Mouse (Mus musculus): ENCODE data around the gene Sec61a2.

The Sec61a2 gene

DNA sequence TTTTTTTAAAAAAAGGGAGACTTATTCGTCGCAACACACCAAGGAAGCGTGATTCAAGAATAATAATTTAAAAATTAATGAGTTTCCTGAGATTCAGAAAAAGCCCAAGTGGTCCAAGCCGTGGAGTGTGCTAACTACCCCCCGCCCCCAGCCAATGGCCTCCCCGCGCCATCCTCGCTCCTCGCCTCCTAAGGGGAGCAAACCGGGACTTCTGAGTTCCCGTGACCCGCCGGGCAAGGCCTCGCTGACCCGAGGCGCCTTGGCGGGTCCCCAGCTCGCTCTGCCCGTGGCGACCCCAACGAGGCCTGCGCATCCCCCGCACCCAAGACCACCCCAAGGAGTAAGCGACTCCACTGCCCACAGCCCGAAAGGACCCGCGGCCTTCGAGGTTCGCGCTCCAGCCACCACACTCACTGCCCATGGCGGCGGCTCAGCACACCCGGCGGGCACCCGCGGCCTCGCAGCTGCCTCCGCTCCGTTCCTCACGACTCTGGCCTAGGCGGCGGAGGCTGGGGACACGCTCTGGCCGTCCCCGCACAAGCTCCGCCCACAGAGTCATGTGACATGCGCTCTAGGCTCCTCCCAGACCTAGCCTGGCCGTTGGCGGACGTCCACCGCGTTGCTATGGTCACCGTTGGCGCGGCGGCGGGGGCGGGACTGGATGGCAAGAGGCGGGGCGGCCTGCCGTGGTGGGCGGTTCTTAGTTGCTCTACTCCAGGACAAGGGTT lies at the start of gene Sec61a2:
Sec61a2 (minus strand) TSS at position 590 of the 728 bp plus-strand sequence.
- in situ Hi-C loops (cut with MboI, MseI) = no loop called here

DNA sequence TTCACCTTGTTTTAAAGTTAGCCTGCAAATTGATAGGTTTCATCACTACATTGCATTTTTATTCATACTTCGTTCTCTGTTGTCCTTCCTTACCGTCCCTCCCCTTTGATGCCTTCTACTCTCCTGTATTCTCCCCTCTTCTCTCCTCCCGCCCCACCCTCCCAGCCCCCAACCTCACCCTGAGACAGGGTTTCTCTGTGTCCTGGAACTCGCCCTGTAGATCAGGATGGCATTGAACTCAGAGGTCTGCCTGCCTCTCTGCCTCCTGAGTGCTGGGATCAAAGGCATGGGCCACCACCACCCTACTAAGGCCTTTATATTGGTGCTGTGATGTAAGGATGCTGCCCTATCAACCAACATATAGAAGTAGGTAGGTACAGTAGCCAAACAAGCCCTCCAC lies 47.8 kb upstream of the Sec61a2 start:
- in situ Hi-C loops (cut with MboI, MseI) = no loop called here

DNA sequence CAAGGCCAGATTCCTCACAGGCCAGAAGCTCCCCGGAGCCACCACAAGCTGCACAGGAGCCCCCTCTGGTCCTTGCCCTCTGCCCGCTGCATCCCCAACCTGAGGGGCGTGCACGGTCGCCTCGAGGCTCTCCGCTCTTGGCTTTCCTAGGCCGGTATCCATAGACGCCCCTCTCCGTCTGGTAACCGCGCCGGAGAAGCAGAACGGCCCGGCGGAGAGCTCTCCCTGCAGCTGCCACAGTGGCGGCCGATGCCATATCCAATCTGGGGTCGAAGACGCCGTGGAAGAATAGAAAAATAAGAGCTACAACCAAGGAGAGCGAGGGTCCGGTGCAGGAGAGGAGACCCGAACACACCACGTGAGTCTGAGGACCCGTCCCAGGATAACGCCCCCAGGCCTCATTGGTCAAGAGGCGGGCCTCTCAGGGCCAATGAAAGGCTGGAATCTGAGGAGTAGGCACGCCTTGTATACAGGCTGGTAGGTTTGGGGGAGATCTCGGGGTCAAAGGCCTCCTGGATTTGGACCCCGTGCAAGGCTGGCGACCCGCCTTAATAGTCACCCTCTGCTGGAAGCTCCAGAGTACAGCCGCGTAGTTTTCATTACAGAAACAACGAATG lies 47.3 kb upstream of the Sec61a2 start, which contains the start of gene Dhtkd1:
Dhtkd1 (minus strand) TSS at position 377 of the 617 bp plus-strand sequence.
- in situ Hi-C loops (cut with MboI, MseI) = no loop called here

DNA sequence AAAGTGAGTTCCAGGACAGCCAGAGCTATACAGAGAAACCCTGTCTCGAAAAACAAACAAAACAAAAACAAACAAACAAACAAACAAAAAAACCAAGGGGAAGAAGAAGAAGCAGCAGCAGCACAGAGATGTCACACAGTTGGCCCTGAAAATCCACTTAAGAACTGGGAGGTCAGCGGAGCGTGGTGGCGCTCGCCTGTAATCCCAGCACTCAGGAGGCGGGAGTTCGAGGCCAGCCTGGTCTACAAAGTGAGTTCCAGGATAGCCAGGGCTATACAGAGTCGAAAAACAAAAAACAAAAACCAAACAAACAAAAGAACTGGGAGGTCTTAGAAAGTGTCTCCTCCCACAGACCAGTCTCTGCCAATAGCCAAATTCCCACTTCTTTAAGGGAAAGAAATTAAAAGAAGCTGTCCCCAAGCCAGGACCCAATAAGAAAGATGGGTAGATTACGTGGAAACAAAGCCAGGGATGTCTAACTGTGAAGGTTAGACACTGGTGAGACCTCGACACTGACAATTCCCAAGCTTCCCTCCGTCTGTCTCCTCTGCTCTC lies 46.7 kb upstream of the Sec61a2 start:
- in situ Hi-C loops (cut with MboI, MseI) = no loop called here

DNA sequence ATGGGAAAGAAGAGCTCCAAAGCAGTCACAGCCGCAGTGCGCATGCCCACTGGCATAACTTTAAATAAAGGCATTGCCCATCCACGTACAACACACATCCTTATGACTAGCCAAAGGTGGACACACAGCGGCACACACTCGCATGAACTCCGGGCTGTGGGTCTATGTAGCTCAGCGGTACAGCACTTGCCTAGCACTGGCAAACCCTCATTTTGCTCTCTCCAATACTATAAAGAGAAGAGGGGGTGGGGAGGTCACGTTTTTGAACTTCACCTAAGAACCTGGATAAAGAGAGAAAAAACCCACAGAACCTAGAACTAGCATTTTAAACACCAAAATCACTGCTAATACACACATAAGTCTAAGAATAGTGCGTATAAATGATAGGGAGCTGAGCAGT lies 45.7 kb upstream of the Sec61a2 start:
- in situ Hi-C loops (cut with MboI, MseI) = no loop called here

DNA sequence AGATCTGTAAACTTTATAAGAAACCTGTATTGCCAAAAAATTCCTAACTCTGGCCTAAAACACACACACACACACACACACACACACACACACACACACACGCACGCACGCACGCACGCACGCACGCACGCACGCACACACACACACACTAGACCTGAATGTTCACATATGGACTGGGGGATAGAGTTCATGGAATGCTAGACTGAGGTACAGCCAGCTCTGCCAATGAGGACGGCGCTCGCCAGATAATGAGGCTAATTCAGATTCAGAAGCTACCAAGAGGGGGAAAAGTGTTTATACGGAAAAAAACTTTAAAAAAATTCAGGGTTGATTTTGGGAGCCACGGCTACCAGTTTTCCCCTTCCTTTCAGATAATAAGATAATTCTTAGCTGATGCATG lies 44.7 kb upstream of the Sec61a2 start:
- in situ Hi-C loops (cut with MboI, MseI) = no loop called here

GRCm38 (mm10) chr2:5939319-5939718 lies 44.1 kb upstream of the Sec61a2 start:
- in situ Hi-C loops (cut with MboI, MseI) = no loop called here

GRCm38 (mm10) chr2:5936550-5936949 lies 41.3 kb upstream of the Sec61a2 start:
- in situ Hi-C loops (cut with MboI, MseI) = no loop called here

DNA sequence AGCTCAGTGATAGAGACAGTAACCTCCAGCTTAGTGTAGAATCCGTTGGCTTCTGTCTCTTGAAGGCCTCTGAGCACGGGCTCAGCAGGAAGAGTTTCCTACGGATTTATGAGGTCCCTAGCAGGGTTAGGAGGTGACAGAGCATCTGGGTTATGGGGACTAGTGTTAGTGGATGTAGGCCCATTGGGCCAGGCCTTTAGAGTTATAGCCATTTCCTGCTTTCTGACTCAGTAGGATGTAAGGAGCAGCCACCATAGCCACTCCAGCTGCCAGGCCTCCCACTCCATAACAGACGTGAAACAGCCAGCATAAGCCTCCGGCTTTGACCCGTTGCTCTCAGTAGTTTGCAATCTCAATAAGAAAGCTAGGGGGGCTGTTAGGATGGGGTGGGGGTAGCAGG lies 40.8 kb upstream of the Sec61a2 start:
- in situ Hi-C loops (cut with MboI, MseI) = no loop called here

DNA sequence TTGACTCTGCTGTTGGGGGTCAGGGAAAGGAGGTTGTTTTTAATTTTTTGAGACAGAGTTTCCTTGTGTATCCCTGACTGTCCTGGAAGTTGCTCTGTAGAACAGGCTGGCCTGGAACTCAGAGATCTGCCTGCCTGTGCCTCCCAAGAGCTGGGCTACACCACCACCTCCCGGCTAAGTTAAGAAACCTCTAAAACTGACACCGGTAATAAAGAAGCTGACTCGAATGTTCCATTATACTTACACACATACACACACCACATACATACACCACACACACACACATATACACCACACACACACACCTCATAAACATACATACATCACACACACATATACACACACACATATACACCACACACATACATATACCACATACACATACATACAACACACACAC lies 39.7 kb upstream of the Sec61a2 start:
- in situ Hi-C loops (cut with MboI, MseI) = no loop called here

- in situ Hi-C loops (cut with MboI, MseI) = no loop called here
These were observed 36.7 kb upstream of the Sec61a2 start for GRCm38 (mm10) chr2:5931938-5932337.

GRCm38 (mm10) chr2:5930291-5931054 lies 35.2 kb upstream of the Sec61a2 start:
- in situ Hi-C loops (cut with MboI, MseI) = no loop called here

DNA sequence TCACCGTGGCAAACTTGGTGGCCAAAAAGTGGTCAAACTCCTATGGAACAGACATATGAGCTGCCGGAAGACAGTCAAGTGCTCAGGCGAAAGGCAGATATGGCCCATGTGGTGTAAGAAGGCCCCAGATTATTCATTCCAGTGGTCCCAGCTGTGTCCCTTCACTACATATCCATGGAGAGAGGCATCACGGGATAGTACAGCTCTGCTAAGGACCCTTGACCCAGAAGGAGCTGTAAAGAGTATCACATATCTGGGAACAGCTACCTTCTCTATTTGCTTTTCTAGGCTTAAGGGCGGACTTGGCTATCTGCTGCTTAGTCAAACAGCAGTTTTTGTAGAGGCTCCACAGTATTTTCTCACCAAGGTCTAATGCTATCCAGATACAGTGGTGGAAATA lies 34.6 kb upstream of the Sec61a2 start:
- in situ Hi-C loops (cut with MboI, MseI) = no loop called here

DNA sequence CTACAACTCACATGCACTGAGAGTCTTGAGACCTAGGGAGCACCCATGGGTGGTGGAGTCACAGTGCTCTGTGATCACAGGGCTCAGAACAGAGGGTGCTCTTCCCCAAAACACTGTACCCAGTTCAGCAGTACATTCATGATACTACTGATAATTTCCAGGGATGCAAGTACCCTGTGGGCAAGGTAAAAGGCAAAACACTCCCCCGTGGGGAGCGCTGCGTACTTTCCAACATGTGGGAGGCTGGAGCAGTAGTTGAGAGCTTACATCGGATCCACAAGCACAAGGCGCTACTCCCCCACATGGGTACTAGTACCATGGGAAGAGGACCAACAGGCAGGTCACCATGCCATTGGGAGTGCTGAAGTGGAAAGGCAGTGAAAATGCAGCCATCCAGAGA lies 32.2 kb upstream of the Sec61a2 start:
- in situ Hi-C loops (cut with MboI, MseI) = no loop called here

- in situ Hi-C loops (cut with MboI, MseI) = no loop called here
These were observed 28.6 kb upstream of the Sec61a2 start for GRCm38 (mm10) chr2:5923786-5924185.

GRCm38 (mm10) chr2:5922823-5923222 lies 27.6 kb upstream of the Sec61a2 start:
- in situ Hi-C loops (cut with MboI, MseI) = no loop called here

DNA sequence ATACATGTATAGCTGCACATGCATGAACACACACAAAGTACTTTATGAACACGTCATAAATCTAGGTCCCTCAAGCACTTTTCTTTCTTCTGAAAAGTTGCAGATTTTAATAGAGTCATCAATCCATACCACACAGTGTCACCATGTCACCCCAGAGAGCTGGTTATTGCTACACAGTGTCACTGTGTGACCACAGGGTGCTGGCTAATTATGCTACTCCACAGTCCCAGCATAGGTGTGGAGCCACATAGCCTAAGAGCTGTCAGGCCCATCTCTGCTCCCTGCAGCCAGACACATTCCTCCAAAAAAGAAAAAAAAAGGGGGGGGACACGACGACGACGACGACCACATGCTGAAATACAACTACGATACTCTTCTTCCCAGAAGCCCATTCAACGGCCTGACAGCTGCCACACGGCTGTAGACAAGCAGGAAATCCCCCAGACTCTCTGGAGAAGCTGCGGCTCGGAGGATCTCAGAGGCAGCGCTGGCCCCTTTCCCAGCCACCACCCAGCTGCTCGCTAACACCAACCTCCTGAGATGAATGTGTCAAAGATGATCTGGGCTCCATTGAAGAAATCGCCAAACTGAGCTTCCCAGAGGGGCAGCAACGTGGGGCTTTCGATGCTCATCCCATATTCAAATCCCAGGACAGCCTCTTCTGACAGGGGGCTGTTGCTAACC lies 16.2 kb upstream of the Sec61a2 start:
- in situ Hi-C loops (cut with MboI, MseI) = no loop called here

DNA sequence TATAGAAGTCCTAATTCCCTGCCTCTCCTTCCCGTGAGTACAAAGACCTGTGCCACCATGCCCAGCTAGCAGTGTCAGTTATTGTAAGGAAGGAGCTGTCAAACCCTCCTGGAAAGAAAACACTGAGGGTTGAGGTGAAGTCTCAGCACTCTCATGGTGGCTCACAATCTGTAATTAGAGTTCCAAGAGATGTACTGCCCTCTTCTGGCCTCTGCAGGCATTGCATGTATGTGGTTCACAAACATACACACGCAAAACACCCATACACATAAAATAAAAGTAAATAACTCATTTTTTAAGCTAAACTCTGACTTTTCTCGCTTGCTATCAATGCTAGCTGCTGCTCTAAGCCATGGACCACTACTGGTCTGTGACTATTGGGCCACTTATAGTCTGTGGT lies 11.4 kb upstream of the Sec61a2 start:
- in situ Hi-C loops (cut with MboI, MseI) = no loop called here

GRCm38 (mm10) chr2:5906092-5906491 lies 10.9 kb upstream of the Sec61a2 start:
- in situ Hi-C loops (cut with MboI, MseI) = no loop called here

- in situ Hi-C loops (cut with MboI, MseI) = no loop called here
These were observed 4.9 kb upstream of the Sec61a2 start for GRCm38 (mm10) chr2:5900145-5900544.

DNA sequence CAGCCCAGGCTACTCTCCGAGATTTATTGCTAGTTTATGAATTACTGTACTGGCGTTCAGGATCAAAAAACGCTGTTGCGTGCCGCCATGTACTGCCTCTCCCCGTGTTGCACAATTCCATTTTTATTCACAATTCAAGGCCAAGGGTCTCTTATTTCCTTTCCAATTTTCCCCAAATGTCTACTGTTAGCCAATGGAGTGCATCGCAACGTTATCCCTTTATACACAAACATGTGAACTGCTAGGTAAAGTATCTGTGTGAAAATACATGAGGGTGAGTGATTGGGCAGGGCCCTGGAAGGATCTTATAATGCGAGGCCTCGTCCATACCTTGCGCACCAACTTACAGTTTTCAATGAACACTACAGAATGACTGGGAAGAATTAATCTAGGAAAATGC lies 936 bp downstream of the Sec61a2 start:
- in situ Hi-C loops (cut with MboI, MseI) = no loop called here

DNA sequence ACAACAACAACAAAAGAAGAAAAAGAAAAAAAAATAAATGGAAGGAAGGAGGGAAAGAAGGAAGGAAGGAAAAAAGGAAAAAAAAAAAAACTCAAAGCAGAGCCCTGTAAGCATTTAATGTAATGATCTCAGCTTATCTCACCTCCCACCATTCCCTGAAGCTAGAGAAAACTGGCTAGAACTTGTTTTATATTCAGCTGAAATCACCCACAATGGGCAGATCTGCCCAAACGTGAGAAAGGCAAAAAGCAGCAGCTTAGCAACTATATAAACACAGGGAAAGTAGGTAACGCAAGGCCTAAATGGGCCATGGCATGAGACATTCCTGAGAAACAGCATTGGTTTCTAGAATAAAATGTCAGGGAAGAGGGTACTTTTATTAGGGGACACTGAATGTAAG lies 5.8 kb downstream of the Sec61a2 start:
- in situ Hi-C loops (cut with MboI, MseI) = no loop called here

All from T-helper 1 cell (primary cell).